Mouse (Mus musculus): Measurements from ENCODE around the gene Rpp25. TPM values are rescaled to one million over a fixed set of nuclear protein-coding genes. Genes with fewer than 3 reads are reported as not detected.

The Rpp25 gene
- 1 to 10 TPM; 1.0 to 2.1 TPM for total RNA-seq (2021)

GRCm38 (mm10) chr9:57503622-57504380 is at the start of gene Rpp25:
Gene Rpp25, plus strand, starts transcription at chr9:57504026.
- intact Hi-C loops (cut with DNase I), result no loop called here
- peak; percentile 70 for DNase-seq

- no peak for DNase-seq
- intact Hi-C loops (cut with DNase I), result no loop called here
Measured at GRCm38 (mm10) chr9:57459707-57460106, 44.1 kb upstream of the Rpp25 start.

GRCm38 (mm10) chr9:57462866-57463265 is 41.0 kb upstream of the Rpp25 start:
- intact Hi-C loops (cut with DNase I), result no loop called here
- no peak for DNase-seq

GRCm38 (mm10) chr9:57466101-57466500 is 37.7 kb upstream of the Rpp25 start:
- intact Hi-C loops (cut with DNase I), result no loop called here
- DNase-seq, result no peak

GRCm38 (mm10) chr9:57467271-57467771 is 36.5 kb upstream of the Rpp25 start:
- DNase-seq, result peak in 1 of 2 experiments; percentile 14
- intact Hi-C loops (cut with DNase I), result no loop called here

- intact Hi-C loops (cut with DNase I), result no loop called here
- peak; percentile 79 to 85 for DNase-seq
Measured at GRCm38 (mm10) chr9:57467896-57468549, 35.8 kb upstream of the Rpp25 start, which contains the start of gene Scamp5. Gene Scamp5, minus strand, starts transcription at chr9:57468060.

- no peak for DNase-seq
- intact Hi-C loops (cut with DNase I), result no loop called here
Measured at GRCm38 (mm10) chr9:57468914-57469313, 34.9 kb upstream of the Rpp25 start.

GRCm38 (mm10) chr9:57485774-57486173 is 18.1 kb upstream of the Rpp25 start:
- DNase-seq, result peak; percentile 77 to 82
- intact Hi-C loops (cut with DNase I), result loop anchor here (1.0 kb wide), 2 partner anchors 32 to 170 kb away; no protein-coding TSS in a partner anchor

- intact Hi-C loops (cut with DNase I), result no loop called here
- no peak for DNase-seq
Measured at GRCm38 (mm10) chr9:57487807-57488206, 16.0 kb upstream of the Rpp25 start.

GRCm38 (mm10) chr9:57493532-57493931 is 10.3 kb upstream of the Rpp25 start:
- DNase-seq, result no peak

GRCm38 (mm10) chr9:57494970-57495369 is 8.9 kb upstream of the Rpp25 start:
- intact Hi-C loops (cut with DNase I), result no loop called here

More at GRCm38 (mm10) chr9:57493532-57493931, 10.3 kb upstream of the Rpp25 start:
- intact Hi-C loops (cut with DNase I), result no loop called here

GRCm38 (mm10) chr9:57497236-57497635 is 6.6 kb upstream of the Rpp25 start:
- no peak for DNase-seq
- intact Hi-C loops (cut with DNase I), result no loop called here

More at GRCm38 (mm10) chr9:57494970-57495369, 8.9 kb upstream of the Rpp25 start:
- DNase-seq, result no peak

GRCm38 (mm10) chr9:57498536-57498935 is 5.3 kb upstream of the Rpp25 start:
- intact Hi-C loops (cut with DNase I), result no loop called here
- DNase-seq, result no peak

- no peak for DNase-seq
Measured at GRCm38 (mm10) chr9:57501452-57501851, 2.4 kb upstream of the Rpp25 start.

GRCm38 (mm10) chr9:57501861-57502260 is 2.0 kb upstream of the Rpp25 start:
- intact Hi-C loops (cut with DNase I), result no loop called here
- no peak for DNase-seq

More at GRCm38 (mm10) chr9:57501452-57501851, 2.4 kb upstream of the Rpp25 start:
- intact Hi-C loops (cut with DNase I), result no loop called here

GRCm38 (mm10) chr9:57502911-57503621 is 760 bp upstream of the Rpp25 start:
- peak in 1 of 2 experiments; percentile 33 for DNase-seq
- intact Hi-C loops (cut with DNase I), result no loop called here

- DNase-seq, result peak; percentile 57 to 63
- intact Hi-C loops (cut with DNase I), result no loop called here
Measured at GRCm38 (mm10) chr9:57504381-57504700, 515 bp downstream of the Rpp25 start.

GRCm38 (mm10) chr9:57504891-57505290 is 1.1 kb downstream of the Rpp25 start:
- intact Hi-C loops (cut with DNase I), result no loop called here
- DNase-seq, result no peak

- DNase-seq, result peak; percentile 60 to 63
- intact Hi-C loops (cut with DNase I), result no loop called here
Measured at GRCm38 (mm10) chr9:57505700-57506099, 1.9 kb downstream of the Rpp25 start.

GRCm38 (mm10) chr9:57510577-57510976 is 6.8 kb downstream of the Rpp25 start:
- intact Hi-C loops (cut with DNase I), result no loop called here
- DNase-seq, result no peak

GRCm38 (mm10) chr9:57517113-57517512 is 13.3 kb downstream of the Rpp25 start:
- intact Hi-C loops (cut with DNase I), result loop anchor here (1.0 to 5.0 kb wide), 3 partner anchors 32 to 310 kb away; no protein-coding TSS in a partner anchor
- peak; percentile 68 to 78 for DNase-seq
